In the genomic region with DNA sequence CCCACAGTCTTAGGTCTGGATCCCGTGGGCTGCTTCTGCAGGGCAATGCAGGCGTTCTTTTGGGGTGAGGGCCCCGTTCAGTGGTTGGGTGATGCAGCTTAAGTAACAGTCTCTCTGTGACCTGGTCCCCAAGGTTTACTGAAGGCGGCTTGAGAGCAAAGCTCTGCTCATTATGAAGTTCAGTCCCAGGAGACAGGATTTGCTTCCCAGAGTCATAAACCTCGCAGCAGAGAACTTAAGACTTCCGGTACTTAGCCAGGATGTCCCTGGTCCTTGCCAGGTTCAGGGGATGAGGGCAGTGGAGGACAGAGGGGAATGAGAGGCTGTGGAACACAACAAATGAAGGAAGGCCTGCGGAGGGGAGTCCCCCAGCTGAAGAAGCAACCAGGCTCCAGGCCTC, we compare ENCODE assay signal across 7 mouse cellular contexts. TPM values are rescaled to one million over a fixed set of nuclear protein-coding genes. Genes with fewer than 3 reads are reported as not detected.
DNase-seq lines count a peak whose midpoint lies in the region; ATAC-seq and TF ChIP-seq lines count a peak whose summit lies in the region.

No protein-coding gene starts in this region.

- H3K9me3 ChIP-seq in intestine, embryonic 14.5 days (ENCODE audit: control insufficient read depth, low read length) = no peaks in the 10 kb centered on the region
- no peaks in the 10 kb centered on the region for H3K9me3 ChIP-seq in midbrain, embryonic 11.5 days (ENCODE audit: control insufficient read depth, low read length)

- no peak for ATAC-seq in intestine, embryonic 14.5 days (replicated peaks; ENCODE audit: low FRiP score, low TSS enrichment, low read depth)
- no peak for ATAC-seq in midbrain, embryonic 11.5 days (ENCODE audit: low FRiP score)

- H3K4me3 ChIP-seq in bone marrow macrophage, adult 2 months (ENCODE audit: insufficient read depth, low read length) = peak overlapping the region; percentile 3; the same call in 1 of the 2 replicates
- H3K4me3 ChIP-seq in embryonic fibroblast, embryonic 13.5 days (ENCODE audit: insufficient read depth, low read length) = peak overlapping the region; percentile 3; the same call in 1 of the 2 replicates
- H3K4me3 ChIP-seq in intestine, embryonic 14.5 days (ENCODE audit: low read depth, low read length) = peak overlapping the region; percentile 34
- peak overlapping the region; percentile 32 for H3K4me3 ChIP-seq in midbrain, embryonic 11.5 days (ENCODE audit: low read depth, low read length)
- H3K4me3 ChIP-seq in cerebellum, adult 2 months (replicated peaks; ENCODE audit: insufficient read depth, low read depth, low read length) = no peak overlapping the region

- peak overlapping the region; percentile 39 for H3K9ac ChIP-seq in intestine, embryonic 14.5 days (ENCODE audit: low read length)
- no peak overlapping the region for H3K9ac ChIP-seq in midbrain, embryonic 11.5 days (ENCODE audit: low read length)

- 19% methylated on average over 7 of the region's 7 CpGs for WGBS in intestine, embryonic 14.5 days
- WGBS in midbrain, embryonic 11.5 days = 32% methylated on average over 7 of the region's 7 CpGs
- WGBS in cerebellum, adult 2 months = 36% methylated on average over 7 of the region's 7 CpGs

- H3K4me2 ChIP-seq in intestine, embryonic 14.5 days (ENCODE audit: low read length) = peak overlapping the region; percentile 64
- peak overlapping the region; percentile 61 for H3K4me2 ChIP-seq in midbrain, embryonic 11.5 days

- no peak for TF ChIP-seq CTCF in bone marrow macrophage, adult 2 months (IDR thresholded peaks at IDR 0.05; ENCODE audit: low read depth, low read length)
- TF ChIP-seq CTCF in embryonic fibroblast, embryonic 13.5 days (IDR thresholded peaks at IDR 0.05; ENCODE audit: borderline replicate concordance, insufficient read depth, low read length) = no peak
- no peak for TF ChIP-seq CTCF in cerebellum, adult 2 months (IDR thresholded peaks at IDR 0.05; ENCODE audit: borderline replicate concordance, insufficient read depth, low read depth, low read length)

- peak; percentile 58 for DNase-seq in intestine, embryonic 14.5 days (ENCODE audit: low spot score)
- peak; percentile 83 for DNase-seq in midbrain, embryonic 11.5 days (ENCODE audit: low spot score, missing footprints)
- DNase-seq in thymus, postnatal 0 days (ENCODE audit: low spot score) = no peak
- no peak for DNase-seq in cerebellum, adult 2 months
- DNase-seq in left cerebral cortex, adult 11 months (ENCODE audit: low spot score) = no peak

- H3K27me3 ChIP-seq in intestine, embryonic 14.5 days (replicated peaks; ENCODE audit: control insufficient read depth, insufficient read depth, low read length) = 0 out of 2 replicates have a peak, but pooled peaks cover 5% of the 10 kb centered on the region
- H3K27me3 ChIP-seq in midbrain, embryonic 11.5 days (ENCODE audit: control insufficient read depth, insufficient read depth, low read length) = peaks cover 12% of the 10 kb centered on the region; the same call in 1 of the 2 replicates
- H3K27me3 ChIP-seq in cerebellum, adult 2 months (ENCODE audit: control insufficient read depth, insufficient read depth, low read length) = no peaks in the 10 kb centered on the region

- no peak for TF ChIP-seq POLR2A in bone marrow macrophage, adult 2 months (IDR thresholded peaks at IDR 0.05; ENCODE audit: borderline replicate concordance, low read depth, low read length)
- no peak for TF ChIP-seq POLR2A in embryonic fibroblast, embryonic 13.5 days (IDR thresholded peaks at IDR 0.05; ENCODE audit: low read depth, low read length)
- TF ChIP-seq POLR2A in cerebellum, adult 2 months (IDR thresholded peaks at IDR 0.05; ENCODE audit: borderline replicate concordance, insufficient read depth, low read length) = no peak

- H3K27ac ChIP-seq in bone marrow macrophage, adult 2 months (ENCODE audit: insufficient read depth, low read depth, low read length) = no peak overlapping the region
- no peak overlapping the region for H3K27ac ChIP-seq in embryonic fibroblast, embryonic 13.5 days (ENCODE audit: insufficient read depth, low read length)
- H3K27ac ChIP-seq in intestine, embryonic 14.5 days (ENCODE audit: low read depth) = no peak overlapping the region
- no peak overlapping the region for H3K27ac ChIP-seq in midbrain, embryonic 11.5 days (ENCODE audit: low read depth, low read length)
- H3K27ac ChIP-seq in cerebellum, adult 2 months (ENCODE audit: insufficient read depth, low read length) = no peak overlapping the region

- no peaks in the 10 kb centered on the region for H3K4me1 ChIP-seq in bone marrow macrophage, adult 2 months (ENCODE audit: control insufficient read depth, insufficient read depth, low read length)
- peaks cover 4% of the 10 kb centered on the region; the same call in 1 of the 2 replicates for H3K4me1 ChIP-seq in embryonic fibroblast, embryonic 13.5 days (ENCODE audit: control insufficient read depth, insufficient read depth, low read length)
- H3K4me1 ChIP-seq in intestine, embryonic 14.5 days (replicated peaks; ENCODE audit: control insufficient read depth, insufficient read depth, low read length) = peaks cover 6% of the 10 kb centered on the region
- H3K4me1 ChIP-seq in midbrain, embryonic 11.5 days (ENCODE audit: control insufficient read depth, insufficient read depth, low read length) = peaks cover 5% of the 10 kb centered on the region; the same call in 1 of the 2 replicates
- no peaks in the 10 kb centered on the region for H3K4me1 ChIP-seq in cerebellum, adult 2 months (ENCODE audit: control insufficient read depth, insufficient read depth, low read length)

- H3K36me3 ChIP-seq in intestine, embryonic 14.5 days (ENCODE audit: control insufficient read depth, insufficient read depth, low read length) = no peaks in the 10 kb centered on the region
- H3K36me3 ChIP-seq in midbrain, embryonic 11.5 days (ENCODE audit: control insufficient read depth, insufficient read depth, low read length) = no peaks in the 10 kb centered on the region

RNA-seq across cellular contexts. Expression of a gene that starts 0.5 kb away (rescaled TPM):
- polyA plus RNA-seq in bone marrow macrophage, adult 2 months (2012; ENCODE audit: insufficient read depth, insufficient read length, missing spikeins) = 0.15 TPM in 1 of 2 replicates, not detected in the other
- 13.3 and 33.0 TPM in 2 replicates for polyA plus RNA-seq in embryonic fibroblast, embryonic 13.5 days (2011; ENCODE audit: insufficient read length, low read depth, missing spikeins)
- polyA plus RNA-seq in intestine, embryonic 14.5 days (2014; fragmentation: Nextera tagmentation; extraction: Ambion mirVana) = 1.4 and 1.8 TPM in 2 replicates
- 0.12 and 0.25 TPM in 2 replicates for polyA plus RNA-seq in midbrain, embryonic 11.5 days (2014; fragmentation: Nextera tagmentation; extraction: Ambion mirVana)
- 0.43 and 0.68 TPM in 2 replicates for polyA plus RNA-seq in thymus, postnatal 0 days (2015; fragmentation: Nextera tagmentation; extraction: Ambion mirVana)
- 0.11 and 0.23 TPM in 2 replicates for polyA plus RNA-seq in cerebellum, adult 2 months (2012; rRNA removed)

Comparison
In these comparisons a context has a peak if more than half of its experiments do, and no peak if none do; other contexts are left out.
1. DNase-seq: peak in intestine, embryonic 14.5 days (single experiment) and midbrain, embryonic 11.5 days (single experiment); none in thymus, postnatal 0 days (single experiment), cerebellum, adult 2 months (0 of 2) and left cerebral cortex, adult 11 months (single experiment).